Mouse (Mus musculus) embryonic facial prominence, embryonic 15.5 days (tissue): ENCODE measurements around the gene Rhot2. TPM values are rescaled to one million over a fixed set of nuclear protein-coding genes. Genes with fewer than 3 reads are reported as not detected.
"Not testable (repeated sequence)": the region's sequence is repeated elsewhere in the genome, so short reads cannot be mapped to it uniquely, and the experiment has no call there.

ENCODE experiments used
- ATAC-seq: fragments of 200-750 bp; cut with Nextera tagmentation; 2 replicates; pipeline ENCODE4 v1.8.0; 2017; ENCODE audit warnings: low read depth, moderate TSS enrichment; ENCODE audit not compliant: insufficient number of reproducible peaks, low FRiP score, low TSS enrichment
- H3K27ac ChIP-seq: fragments of 300-500 bp; sonication (generic); replicated peaks from 2 replicates; pipeline ENCODE4 v1.5.1; 2015; ENCODE audit warnings: mild to moderate bottlenecking, inconsistent platforms
- H3K27me3 ChIP-seq: fragments of 300-500 bp; sonication (generic); 2 replicates; pipeline ENCODE4 v1.6.1; 2015; ENCODE audit warnings: inconsistent platforms
- H3K36me3 ChIP-seq: fragments of 300-500 bp; sonication (generic); 2 replicates; pipeline ENCODE4 v1.6.1; 2015; ENCODE audit warnings: mild to moderate bottlenecking, inconsistent platforms
- H3K4me1 ChIP-seq: fragments of 300-500 bp; sonication (generic); 2 replicates; pipeline ENCODE4 v1.6.1; 2015; ENCODE audit warnings: inconsistent platforms
- H3K4me2 ChIP-seq: fragments of 300-500 bp; sonication (generic); replicated peaks from 2 replicates; pipeline ENCODE4 v1.6.1; 2015; ENCODE audit warnings: mild to moderate bottlenecking, inconsistent platforms
- H3K4me3 ChIP-seq: fragments of 300-500 bp; sonication (generic); replicated peaks from 2 replicates; pipeline ENCODE4 v1.5.1; 2015; ENCODE audit warnings: mild to moderate bottlenecking, inconsistent platforms
- H3K9ac ChIP-seq: fragments of 300-500 bp; sonication (generic); 2 replicates; pipeline ENCODE4 v1.6.1; 2015; ENCODE audit warnings: inconsistent platforms
- H3K9me3 ChIP-seq: fragments of 300-500 bp; sonication (generic); replicated peaks from 2 replicates; pipeline ENCODE4 v1.6.1; 2016; ENCODE audit warnings: inconsistent platforms
- whole genome bisulfite sequencing: fragments of 180-500 bp; shearing (Covaris S2); methylation state at CpG from one replicate; pipeline ENCODE4 v1.1.7; 2015; 5-methylcytosine and 5-hydroxymethylcytosine counted together
- polyA plus RNA-seq: library from polyadenylated mRNA; unstranded; fragments of >200 nt; fragmentation: Nextera tagmentation; extraction: Ambion mirVana; gene quantifications from 2 replicates; pipeline ENCODE4 v1.2.1, GENCODE M21; 2015

The Rhot2 gene
- polyA plus RNA-seq, 1 experiment from 2014 or later: 24.5 TPM

- peaks cover 28% of the 10 kb centered on the region for H3K4me1 ChIP-seq
- H3K4me3 ChIP-seq: peak overlapping the region; percentile 86
- H3K36me3 ChIP-seq: peaks cover 10% of the 10 kb centered on the region; the same call in 1 of the 2 replicates
- ATAC-seq: no peak
- no peak overlapping the region for H3K9ac ChIP-seq
- peak overlapping the region; percentile 96 for H3K27ac ChIP-seq
- WGBS: 79% methylated on average over 11 of the region's 11 CpGs
- H3K27me3 ChIP-seq: no peaks in the 10 kb centered on the region
- no peaks in the 10 kb centered on the region for H3K9me3 ChIP-seq
- peak overlapping the region; percentile 91 for H3K4me2 ChIP-seq
These were observed 28.9 kb upstream of the Rhot2 start for GRCm38 (mm10) chr17:25873405-25874147.

- Histone ChIP-seq H3K4me3 (no peak overlapping the region), H3K4me1 (peaks cover 35% of the 10 kb centered on the region), H3K27ac (no peak overlapping the region), H3K27me3 (no peaks in the 10 kb centered on the region), H3K36me3 (0 out of 2 replicates have a peak, but pooled peaks cover 1% of the 10 kb centered on the region), H3K4me2 (no peak overlapping the region), H3K9me3 (no peaks in the 10 kb centered on the region), H3K9ac (no peak overlapping the region)
- ATAC-seq: no peak
- WGBS: 84% methylated on average over 3 of the region's 3 CpGs
These were observed 28.0 kb upstream of the Rhot2 start for GRCm38 (mm10) chr17:25872676-25873075.

DNA sequence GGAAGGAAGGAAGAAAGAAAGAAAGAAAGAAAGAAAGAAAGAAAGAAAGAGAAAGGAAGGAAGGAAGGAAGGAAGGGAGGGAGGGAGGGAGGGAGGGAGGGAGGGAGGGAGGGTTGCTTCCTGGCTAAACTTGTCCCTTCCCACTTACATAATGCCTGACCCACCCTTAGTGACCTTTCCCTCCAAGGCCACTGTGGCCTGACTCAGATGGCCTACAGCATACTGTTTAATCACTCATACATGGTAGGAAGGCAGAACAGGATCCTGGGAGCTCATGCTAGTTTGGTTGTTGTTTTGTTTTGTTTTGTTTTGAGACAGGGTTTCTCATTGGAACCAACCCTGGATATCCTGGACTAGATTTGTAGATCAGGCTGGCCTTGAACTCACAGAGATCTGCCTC, 26.9 kb upstream of the Rhot2 start:
- H3K4me3 ChIP-seq, H3K27me3 ChIP-seq, H3K9ac ChIP-seq, ATAC-seq, H3K27ac ChIP-seq, H3K9me3 ChIP-seq, H3K36me3 ChIP-seq, H3K4me2 ChIP-seq: not testable (repeated sequence)
- H3K4me1 ChIP-seq: peaks cover 33% of the 10 kb centered on the region

- Histone ChIP-seq H3K9me3 (no peaks in the 10 kb centered on the region), H3K9ac (no peak overlapping the region), H3K4me2 (no peak overlapping the region), H3K36me3 (no peaks in the 10 kb centered on the region), H3K27me3 (no peaks in the 10 kb centered on the region), H3K4me3 (no peak overlapping the region), H3K27ac (no peak overlapping the region), H3K4me1 (peaks cover 25% of the 10 kb centered on the region)
- no peak for ATAC-seq
- 81% methylated on average over 2 of the region's 2 CpGs for WGBS
These were observed 25.3 kb upstream of the Rhot2 start for GRCm38 (mm10) chr17:25869954-25870353.

DNA sequence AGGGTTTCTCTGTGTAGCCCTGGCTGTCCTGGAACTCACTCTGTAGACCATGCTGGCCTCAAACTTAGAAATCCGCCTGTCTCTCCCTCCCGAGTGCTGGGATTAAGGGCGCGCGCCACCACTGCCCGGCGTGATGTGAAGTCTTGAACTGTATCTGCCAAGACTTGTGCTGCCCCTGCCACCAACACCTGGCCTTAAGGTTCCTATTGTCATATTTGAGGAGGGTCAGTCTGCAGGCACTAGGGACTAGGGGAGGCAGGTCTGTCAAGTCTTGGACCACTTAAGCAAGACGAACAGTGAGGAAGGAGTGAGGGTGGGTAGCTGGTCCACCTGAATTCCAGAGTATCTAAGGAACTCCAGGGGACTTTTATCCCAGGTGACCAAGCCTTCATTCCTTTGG, 24.8 kb upstream of the Rhot2 start:
- Histone ChIP-seq H3K27me3 (no peaks in the 10 kb centered on the region), H3K4me3 (no peak overlapping the region), H3K4me2 (no peak overlapping the region), H3K4me1 (peaks cover 23% of the 10 kb centered on the region), H3K9ac (no peak overlapping the region), H3K36me3 (no peaks in the 10 kb centered on the region), H3K9me3 (no peaks in the 10 kb centered on the region), H3K27ac (no peak overlapping the region)
- no peak for ATAC-seq
- 87% methylated on average over 8 of the region's 8 CpGs for WGBS

- peak; percentile 85 for ATAC-seq
- H3K27me3 ChIP-seq: no peaks in the 10 kb centered on the region
- H3K9me3 ChIP-seq: no peaks in the 10 kb centered on the region
- WGBS: 0% methylated on average over 24 of the region's 24 CpGs
- peak within 1 kb of the TSS; percentile 99 for H3K4me2 ChIP-seq
- H3K36me3 ChIP-seq: no peaks in the 10 kb centered on the region
- peak within 1 kb of the TSS; percentile 63 for H3K9ac ChIP-seq
- peak within 1 kb of the TSS; percentile 71 for H3K4me3 ChIP-seq
- H3K4me1 ChIP-seq: peaks cover 15% of the 10 kb centered on the region
- H3K27ac ChIP-seq: peak within 1 kb of the TSS; percentile 59
These were observed 24.0 kb upstream of the Rhot2 start, which contains the start of gene Mcrip2 for GRCm38 (mm10) chr17:25868601-25869191. Gene Mcrip2, minus strand, starts transcription at chr17:25868764.

GRCm38 (mm10) chr17:25867836-25868600, 23.4 kb upstream of the Rhot2 start:
- Histone ChIP-seq H3K4me3 (peak overlapping the region; percentile 71), H3K27ac (peak overlapping the region; percentile 59), H3K27me3 (no peaks in the 10 kb centered on the region), H3K9ac (peak overlapping the region; percentile 63), H3K4me1 (peaks cover 15% of the 10 kb centered on the region), H3K4me2 (peak overlapping the region; percentile 99), H3K9me3 (no peaks in the 10 kb centered on the region), H3K36me3 (no peaks in the 10 kb centered on the region)
- under 1% methylated on average over 42 of the region's 42 CpGs for WGBS
- ATAC-seq: peak; percentile 8; the same call in 1 of the 2 replicates

DNA sequence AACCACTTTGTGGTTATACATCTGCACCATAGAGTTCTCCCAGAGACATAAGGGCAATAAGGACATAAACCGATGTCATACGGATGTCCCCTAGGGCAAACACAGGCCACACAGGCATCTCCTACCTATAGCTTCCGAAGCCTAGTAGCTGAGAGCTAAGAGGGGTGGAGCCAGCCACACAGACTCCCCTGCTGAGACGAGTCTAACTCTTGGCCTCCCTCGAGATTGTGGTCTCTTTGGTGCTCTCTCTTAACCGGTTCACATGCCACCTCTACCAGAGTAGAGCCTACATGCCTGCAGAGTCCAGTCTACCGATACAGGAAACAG, 22.8 kb upstream of the Rhot2 start:
- WGBS: 12% methylated on average over 7 of the region's 7 CpGs
- Histone ChIP-seq H3K4me1 (peaks cover 15% of the 10 kb centered on the region), H3K4me2 (peak overlapping the region; percentile 99), H3K4me3 (peak overlapping the region; percentile 71), H3K9me3 (no peaks in the 10 kb centered on the region), H3K27ac (no peak overlapping the region), H3K36me3 (no peaks in the 10 kb centered on the region), H3K27me3 (no peaks in the 10 kb centered on the region), H3K9ac (no peak overlapping the region)
- ATAC-seq: no peak

DNA sequence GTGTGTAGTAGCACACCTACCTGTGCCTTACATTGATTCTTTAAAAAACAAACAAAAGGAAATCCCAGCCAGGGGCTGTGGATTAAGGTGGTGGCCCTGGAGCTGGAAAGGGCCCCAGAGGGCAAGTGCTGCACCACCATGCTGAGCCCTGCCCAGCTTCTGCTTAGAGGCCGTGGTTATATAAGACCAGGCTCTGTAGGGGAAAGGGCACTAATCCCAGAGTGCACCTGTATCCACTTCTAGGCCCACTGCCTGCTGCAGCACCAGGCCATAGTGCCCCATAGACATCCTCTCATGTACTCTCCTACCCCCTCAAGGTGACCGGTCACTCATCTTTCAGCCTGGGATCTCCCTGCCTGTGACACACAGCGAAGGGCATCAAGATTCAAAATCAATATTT, 21.5 kb upstream of the Rhot2 start:
- Histone ChIP-seq H3K4me2 (no peak overlapping the region), H3K4me3 (no peak overlapping the region), H3K27me3 (no peaks in the 10 kb centered on the region), H3K36me3 (no peaks in the 10 kb centered on the region), H3K27ac (no peak overlapping the region), H3K4me1 (peaks cover 22% of the 10 kb centered on the region), H3K9ac (no peak overlapping the region), H3K9me3 (no peaks in the 10 kb centered on the region)
- 87% methylated on average over 3 of the region's 3 CpGs for WGBS
- ATAC-seq: no peak

DNA sequence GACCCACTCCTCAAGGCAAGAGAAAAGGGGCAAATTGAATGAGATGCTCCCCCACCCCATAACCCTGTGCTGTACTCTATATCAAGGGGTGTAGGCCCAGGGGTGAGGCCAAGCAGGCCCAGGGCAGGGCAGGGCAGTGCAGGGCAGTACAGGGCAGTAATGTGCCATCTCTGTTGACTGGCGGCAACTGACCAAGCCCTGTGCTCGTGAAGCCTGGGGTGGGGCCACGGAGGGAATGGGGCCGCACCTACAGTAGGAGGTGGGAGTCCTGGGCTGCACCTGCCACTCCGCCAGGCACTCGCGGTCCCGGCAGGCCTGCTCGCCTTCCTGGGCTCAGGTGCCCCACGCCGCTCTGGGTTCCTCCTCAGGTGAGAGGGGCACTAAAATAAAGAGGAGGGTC, 20.6 kb upstream of the Rhot2 start:
- H3K27ac ChIP-seq: no peak overlapping the region
- no peak overlapping the region for H3K4me2 ChIP-seq
- no peaks in the 10 kb centered on the region for H3K36me3 ChIP-seq
- WGBS: 88% methylated on average over 11 of the region's 11 CpGs
- H3K27me3 ChIP-seq: no peaks in the 10 kb centered on the region
- H3K9ac ChIP-seq: no peak overlapping the region
- H3K4me1 ChIP-seq: peaks cover 31% of the 10 kb centered on the region
- H3K9me3 ChIP-seq: no peaks in the 10 kb centered on the region
- no peak overlapping the region for H3K4me3 ChIP-seq
- ATAC-seq: no peak

GRCm38 (mm10) chr17:25864311-25864710, 19.7 kb upstream of the Rhot2 start:
- Histone ChIP-seq H3K9me3 (no peaks in the 10 kb centered on the region), H3K9ac (no peak overlapping the region), H3K4me3 (no peak overlapping the region), H3K27ac (no peak overlapping the region), H3K4me2 (no peak overlapping the region), H3K27me3 (no peaks in the 10 kb centered on the region), H3K4me1 (peaks cover 34% of the 10 kb centered on the region), H3K36me3 (no peaks in the 10 kb centered on the region)
- WGBS: 89% methylated on average over 14 of the region's 14 CpGs
- no peak for ATAC-seq
